Mouse (Mus musculus): ENCODE data around the gene Morc1. TPM values are rescaled to one million over a fixed set of nuclear protein-coding genes. Genes with fewer than 3 reads are reported as not detected.

Morc1 gene
- total RNA-seq, 2 experiments from 2014 or later = not detected

- DNase-seq (ENCODE audit: low spot score in 2 of 2) = no peak
- intact Hi-C loops (cut with DNase I) = no loop called here
Measured at GRCm38 (mm10) chr16:48620510-48620909, 189.5 kb downstream of the Morc1 start.

DNA sequence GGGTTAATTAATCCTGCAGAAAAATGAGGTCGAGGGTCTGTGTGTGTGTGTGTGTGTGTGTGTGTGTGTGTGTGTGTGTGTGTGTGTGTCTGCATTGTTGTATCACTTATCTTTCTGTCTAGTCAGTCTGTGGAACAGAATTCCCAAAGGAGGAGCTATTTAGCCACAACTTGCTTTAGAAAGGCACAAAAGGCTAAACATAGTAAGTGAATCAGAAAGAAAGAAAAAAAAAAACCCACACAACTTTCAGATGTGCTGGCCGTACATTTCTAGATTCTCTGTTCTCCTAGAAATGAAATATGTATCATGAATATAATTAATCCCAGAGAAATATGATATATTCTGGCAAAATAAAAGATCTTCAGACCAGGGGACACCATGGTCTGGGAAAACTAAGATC, 190.0 kb downstream of the Morc1 start:
- DNase-seq (ENCODE audit: low spot score in 2 of 2) = no peak
- intact Hi-C loops (cut with DNase I) = no loop called here

DNA sequence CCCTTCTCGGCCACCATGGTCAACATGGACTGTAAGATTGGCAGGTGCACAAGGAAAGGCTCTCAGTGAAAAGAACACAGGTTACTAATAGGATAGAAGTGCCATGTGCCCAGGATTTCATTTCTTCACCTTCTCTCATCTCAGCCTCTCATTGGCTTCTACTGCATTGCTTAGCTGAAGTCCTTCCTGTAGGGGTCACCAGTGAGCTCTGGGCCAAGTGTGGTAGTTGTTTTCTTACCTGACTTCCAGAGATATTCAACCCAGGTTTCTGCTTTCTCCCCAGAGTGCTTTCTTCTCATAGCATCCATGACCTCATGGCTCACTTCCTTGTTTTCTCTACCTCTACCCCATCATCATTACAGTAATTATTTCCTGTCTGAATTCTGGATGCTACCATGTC, 192.4 kb downstream of the Morc1 start:
- intact Hi-C loops (cut with DNase I) = no loop called here

DNA sequence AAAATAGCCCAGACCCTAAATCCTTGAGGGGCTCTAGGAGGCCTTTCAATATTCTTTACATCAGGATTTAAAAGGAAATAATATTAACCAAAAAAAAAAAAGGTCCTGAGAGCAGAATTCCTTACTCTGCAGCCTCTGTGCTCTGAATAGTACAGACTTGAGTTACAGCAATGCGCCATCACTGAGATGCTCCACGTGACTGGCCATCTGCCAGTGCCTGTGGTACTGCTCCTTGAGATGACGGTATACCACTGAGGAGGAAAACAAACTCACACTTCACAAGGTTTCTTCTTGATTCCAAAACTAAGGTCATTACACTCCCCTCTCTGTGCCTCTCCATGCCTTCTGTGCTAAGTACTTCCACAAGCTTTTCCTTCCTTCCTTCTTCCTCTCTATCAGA, 195.1 kb downstream of the Morc1 start:
- intact Hi-C loops (cut with DNase I) = no loop called here
- DNase-seq (ENCODE audit: low spot score in 2 of 2) = no peak

More for the DNA sequence above, 192.4 kb downstream of the Morc1 start:
- no peak for DNase-seq (ENCODE audit: low spot score in 2 of 2)

GRCm38 (mm10) chr16:48627296-48627695, 196.3 kb downstream of the Morc1 start:
- intact Hi-C loops (cut with DNase I) = no loop called here
- no peak for DNase-seq (ENCODE audit: low spot score in 2 of 2)

- intact Hi-C loops (cut with DNase I) = no loop called here
- no peak for DNase-seq (ENCODE audit: low spot score in 2 of 2)
Measured at GRCm38 (mm10) chr16:48629710-48630109, 198.7 kb downstream of the Morc1 start.

DNA sequence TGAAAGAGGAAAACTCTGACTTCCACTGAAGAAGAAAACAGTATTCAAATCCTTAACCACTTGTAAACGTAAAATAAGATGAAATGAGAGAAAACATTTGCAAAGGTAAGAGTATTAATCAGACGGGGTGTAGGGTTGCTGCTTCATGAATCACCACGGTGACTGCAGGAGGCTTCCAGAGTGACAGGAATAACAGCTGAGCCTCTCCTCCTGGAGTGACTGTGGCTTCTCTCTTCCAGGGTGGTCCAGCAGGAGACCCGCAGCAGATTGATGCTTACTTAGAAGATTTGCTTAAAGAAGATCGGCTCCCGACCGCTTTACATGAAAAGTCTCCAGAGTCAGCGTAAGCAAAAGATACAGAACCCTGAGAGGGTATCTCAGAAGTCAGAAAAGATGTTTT, 199.4 kb downstream of the Morc1 start:
- intact Hi-C loops (cut with DNase I) = no loop called here
- no peak for DNase-seq (ENCODE audit: low spot score in 2 of 2)

DNA sequence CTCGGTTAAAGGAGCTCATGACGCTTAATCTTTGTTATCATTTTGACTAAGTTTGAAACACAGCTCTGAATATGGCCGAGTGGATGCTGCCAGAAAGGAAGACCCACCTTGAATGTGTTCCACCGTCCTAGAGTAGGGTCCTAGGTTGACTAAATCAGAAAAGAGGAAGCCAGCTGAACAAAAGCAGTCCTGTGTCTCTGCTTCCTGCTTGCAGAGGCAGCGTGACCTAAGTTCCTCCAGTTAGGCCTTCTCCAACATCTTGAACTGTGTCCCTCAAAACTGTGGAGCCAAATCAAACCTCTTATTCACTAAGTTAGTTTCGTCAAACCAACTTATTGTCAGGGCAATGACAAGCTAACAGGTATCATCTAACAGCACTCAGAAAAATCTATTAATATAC, 201.3 kb downstream of the Morc1 start:
- intact Hi-C loops (cut with DNase I) = no loop called here
- no peak for DNase-seq (ENCODE audit: low spot score in 2 of 2)

- no peak for DNase-seq (ENCODE audit: low spot score in 2 of 2)
- intact Hi-C loops (cut with DNase I) = no loop called here
Measured at GRCm38 (mm10) chr16:48646246-48646645, 215.2 kb downstream of the Morc1 start.

DNA sequence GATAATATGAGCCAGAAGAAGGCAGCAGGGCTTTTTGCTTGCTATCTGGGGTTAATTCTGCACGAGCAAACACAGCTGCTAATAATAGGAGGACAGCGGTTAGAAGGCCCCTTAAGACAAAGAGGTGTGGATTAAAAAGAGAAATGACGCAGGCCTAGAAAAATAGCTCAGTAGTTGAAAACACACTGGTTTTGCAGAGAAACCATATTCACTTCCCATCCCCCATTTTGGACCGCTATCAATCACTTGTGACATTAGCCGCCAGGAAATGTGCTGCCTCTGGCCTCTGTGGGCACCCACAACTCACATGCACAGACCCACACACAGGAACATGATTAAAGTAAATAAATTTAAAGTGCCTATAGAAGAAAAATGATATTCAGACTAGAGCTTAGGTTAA, 240.7 kb downstream of the Morc1 start:
- intact Hi-C loops (cut with DNase I) = no loop called here
- no peak for DNase-seq (ENCODE audit: low spot score in 2 of 2)

GRCm38 (mm10) chr16:48672664-48673063, 241.6 kb downstream of the Morc1 start:
- DNase-seq (ENCODE audit: low spot score in 2 of 2) = no peak
- intact Hi-C loops (cut with DNase I) = no loop called here

- intact Hi-C loops (cut with DNase I) = no loop called here
- peak; percentile 71 to 73 for DNase-seq (ENCODE audit: low spot score in 2 of 2)
Measured at GRCm38 (mm10) chr16:48675607-48676006, 244.6 kb downstream of the Morc1 start.

DNA sequence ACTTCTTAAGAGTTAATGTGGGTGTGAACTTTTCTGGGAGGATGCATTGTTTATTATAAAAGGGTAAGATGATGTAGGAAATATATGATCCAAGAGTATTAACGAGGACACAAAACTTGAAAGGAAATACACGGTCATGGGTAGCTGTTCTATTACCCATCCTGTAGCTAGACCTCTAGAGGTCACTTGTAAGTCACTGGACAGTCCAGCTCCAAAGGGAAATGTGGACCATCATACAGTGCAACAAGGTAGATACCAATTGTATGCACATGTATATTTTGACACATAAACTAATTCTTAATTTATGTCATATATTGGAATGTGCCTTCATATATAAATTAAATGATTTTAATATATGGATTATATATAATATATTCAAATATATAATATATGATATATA, 245.2 kb downstream of the Morc1 start:
- intact Hi-C loops (cut with DNase I) = no loop called here

DNA sequence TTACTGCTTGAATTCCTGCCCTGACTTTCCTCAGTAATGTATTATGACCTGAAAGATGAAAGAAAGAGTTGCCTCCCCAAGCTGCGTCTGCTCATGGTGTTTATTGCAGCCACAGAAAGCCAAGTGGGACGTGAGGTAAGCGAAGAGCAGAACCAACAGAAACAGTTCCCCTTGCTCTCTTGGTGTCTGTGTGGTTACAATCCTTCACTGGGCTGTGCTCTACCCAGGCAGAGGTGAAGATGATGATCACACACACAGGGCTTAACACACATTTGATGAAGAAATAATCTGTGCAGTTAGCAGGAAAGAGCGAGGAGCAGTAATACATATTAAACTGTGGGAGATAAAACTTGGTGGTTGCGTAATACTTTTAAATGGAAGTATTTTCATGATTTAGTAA, 246.3 kb downstream of the Morc1 start:
- intact Hi-C loops (cut with DNase I) = no loop called here
- DNase-seq (ENCODE audit: low spot score in 2 of 2) = no peak

More for the DNA sequence above, 245.2 kb downstream of the Morc1 start:
- DNase-seq (ENCODE audit: low spot score in 2 of 2) = no peak

- intact Hi-C loops (cut with DNase I) = no loop called here
- no peak for DNase-seq (ENCODE audit: low spot score in 2 of 2)
Measured at GRCm38 (mm10) chr16:48678029-48678428, 247.0 kb downstream of the Morc1 start.

Other genes starting within 250 kb of the Morc1 start
- not detected for gene Dppa4, start 147.5 kb upstream of the Morc1 start, total RNA-seq (2021)
- gene Dppa2, start 127.3 kb upstream of the Morc1 start, total RNA-seq (2021) = not detected
- gene Gm5485, start 18.8 kb upstream of the Morc1 start, total RNA-seq (2021) = not detected